Mouse (Mus musculus): ENCODE measurements around the gene Trank1. TPM values are rescaled to one million over a fixed set of nuclear protein-coding genes. Genes with fewer than 3 reads are reported as not detected.

The Trank1 gene
- polyA plus RNA-seq, 1 experiment from 2014 or later, result 0.79 TPM

DNA sequence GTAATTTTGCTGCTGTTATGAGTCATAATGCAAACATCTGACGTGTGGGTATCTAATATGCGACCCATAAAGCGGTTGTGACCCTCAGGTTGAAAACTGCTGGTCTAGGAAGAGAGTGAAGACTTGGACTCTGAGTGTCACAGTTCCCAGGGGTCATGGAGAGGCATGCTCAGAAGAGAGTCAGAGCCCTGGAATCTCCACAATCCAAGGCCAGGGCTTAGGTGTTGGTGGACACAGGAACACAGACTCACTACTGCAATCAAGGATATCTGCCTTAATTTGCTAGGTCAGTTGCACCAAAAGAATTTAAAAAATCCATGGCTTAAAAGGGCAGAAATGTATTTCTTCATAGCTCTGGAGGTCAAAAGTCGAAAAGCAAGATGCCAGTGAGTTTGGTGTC, 18.3 kb upstream of the Trank1 start:
- ATAC-seq (ENCODE audit: low read depth), result no peak
- 85% methylated on average over 4 of the region's 4 CpGs for WGBS
- Histone ChIP-seq H3K4me3 (ENCODE audit: low read depth, low read length) (no peak overlapping the region), H3K4me1 (ENCODE audit: control insufficient read depth, insufficient read depth, low read length) (no peaks in the 10 kb centered on the region; the same call in 1 of the 2 replicates), H3K9me3 (ENCODE audit: control insufficient read depth, low read length) (no peaks in the 10 kb centered on the region), H3K36me3 (ENCODE audit: control insufficient read depth, insufficient read depth, low read length) (no peaks in the 10 kb centered on the region), H3K27ac (replicated peaks; ENCODE audit: low read depth, low read length) (no peak overlapping the region), H3K27me3 (replicated peaks; ENCODE audit: control insufficient read depth, insufficient read depth, low read length) (no peaks in the 10 kb centered on the region), H3K4me2 (ENCODE audit: low read depth, low read length) (no peak overlapping the region), H3K9ac (ENCODE audit: low read depth, low read length) (no peak overlapping the region)
- DNase-seq (ENCODE audit: low spot score), result no peak

DNA sequence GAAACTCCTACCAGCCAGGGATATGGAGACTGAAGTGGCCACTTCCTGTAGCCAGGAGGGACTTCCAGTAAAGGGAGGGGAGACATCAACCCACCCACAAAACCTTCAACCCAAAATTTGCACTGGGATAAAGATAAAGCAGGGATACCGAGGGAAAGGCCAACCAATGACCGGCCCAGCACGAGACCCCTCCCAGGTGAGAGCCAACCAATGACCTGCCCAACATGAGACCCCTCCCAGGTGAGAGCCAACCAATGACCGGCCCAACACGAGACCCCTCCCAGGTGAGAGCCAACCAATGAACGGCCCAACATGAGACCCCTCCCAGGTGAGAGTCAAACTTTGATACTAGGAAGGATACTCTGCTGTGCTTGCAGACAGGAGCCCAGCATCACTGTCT, 16.6 kb upstream of the Trank1 start:
- H3K9me3 ChIP-seq (ENCODE audit: control insufficient read depth, low read length), result no peaks in the 10 kb centered on the region
- ATAC-seq (ENCODE audit: low read depth), result no peak
- no peaks in the 10 kb centered on the region for H3K4me1 ChIP-seq (ENCODE audit: control insufficient read depth, insufficient read depth, low read length)
- DNase-seq (ENCODE audit: low spot score), result no peak
- 93% methylated on average over 6 of the region's 6 CpGs for WGBS
- H3K4me2 ChIP-seq (ENCODE audit: low read depth, low read length), result no peak overlapping the region
- H3K36me3 ChIP-seq (ENCODE audit: control insufficient read depth, insufficient read depth, low read length), result no peaks in the 10 kb centered on the region
- no peak overlapping the region for H3K27ac ChIP-seq (replicated peaks; ENCODE audit: low read depth, low read length)
- H3K4me3 ChIP-seq (ENCODE audit: low read depth, low read length), result no peak overlapping the region
- no peak overlapping the region for H3K9ac ChIP-seq (ENCODE audit: low read depth, low read length)
- no peaks in the 10 kb centered on the region for H3K27me3 ChIP-seq (replicated peaks; ENCODE audit: control insufficient read depth, insufficient read depth, low read length)

DNA sequence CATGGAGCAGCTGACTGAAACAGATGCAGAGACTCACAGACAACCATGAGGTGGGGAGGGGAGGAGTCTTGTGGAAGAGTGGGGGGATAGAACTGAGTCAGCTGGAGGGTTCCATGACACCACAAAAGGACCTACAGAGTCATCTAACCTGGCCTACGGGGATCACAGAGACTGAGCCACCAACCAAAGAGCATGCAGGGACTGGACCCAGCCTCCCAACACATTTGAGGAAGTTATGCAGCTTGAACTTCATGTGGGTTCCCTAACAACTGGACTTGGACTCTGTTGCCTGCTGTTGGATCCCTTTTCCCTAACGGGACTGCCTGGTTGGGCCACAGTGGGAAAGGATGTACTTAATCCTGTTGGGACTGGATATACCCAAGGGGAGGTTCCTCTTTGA, 16.2 kb upstream of the Trank1 start:
- Histone ChIP-seq H3K27me3 (replicated peaks; ENCODE audit: control insufficient read depth, insufficient read depth, low read length) (no peaks in the 10 kb centered on the region), H3K4me1 (ENCODE audit: control insufficient read depth, insufficient read depth, low read length) (no peaks in the 10 kb centered on the region), H3K9me3 (ENCODE audit: control insufficient read depth, low read length) (no peaks in the 10 kb centered on the region), H3K9ac (ENCODE audit: low read depth, low read length) (no peak overlapping the region), H3K27ac (replicated peaks; ENCODE audit: low read depth, low read length) (no peak overlapping the region), H3K4me2 (ENCODE audit: low read depth, low read length) (no peak overlapping the region), H3K4me3 (ENCODE audit: low read depth, low read length) (no peak overlapping the region), H3K36me3 (ENCODE audit: control insufficient read depth, insufficient read depth, low read length) (no peaks in the 10 kb centered on the region)
- DNase-seq (ENCODE audit: low spot score) (no peak), ATAC-seq (ENCODE audit: low read depth) (no peak)
- 71% methylated on average over 2 of the region's 2 CpGs for WGBS

DNA sequence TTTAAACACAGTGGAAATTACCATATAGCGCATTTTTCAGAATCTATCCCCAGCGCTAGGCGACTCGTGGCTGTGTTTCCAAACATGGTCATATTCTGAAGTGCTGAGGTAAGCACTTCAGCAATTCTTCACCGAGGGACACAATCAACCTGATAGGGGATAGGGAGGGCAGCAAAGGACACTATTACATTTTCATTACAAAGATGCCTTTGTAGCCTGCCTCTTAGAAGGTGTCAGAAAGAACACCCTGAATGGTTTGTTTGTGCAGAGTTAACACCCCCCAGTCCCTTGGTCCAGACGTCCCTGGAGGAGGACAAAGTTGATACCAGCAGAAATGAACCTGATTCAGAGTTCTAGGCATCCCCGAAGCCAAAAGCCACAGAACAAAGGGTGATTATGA, 15.1 kb upstream of the Trank1 start:
- Histone ChIP-seq H3K9ac (ENCODE audit: low read depth, low read length) (no peak overlapping the region), H3K27me3 (replicated peaks; ENCODE audit: control insufficient read depth, insufficient read depth, low read length) (no peaks in the 10 kb centered on the region), H3K9me3 (ENCODE audit: control insufficient read depth, low read length) (no peaks in the 10 kb centered on the region), H3K27ac (replicated peaks; ENCODE audit: low read depth, low read length) (no peak overlapping the region), H3K4me3 (ENCODE audit: low read depth, low read length) (no peak overlapping the region), H3K4me1 (ENCODE audit: control insufficient read depth, insufficient read depth, low read length) (no peaks in the 10 kb centered on the region), H3K4me2 (ENCODE audit: low read depth, low read length) (no peak overlapping the region), H3K36me3 (ENCODE audit: control insufficient read depth, insufficient read depth, low read length) (no peaks in the 10 kb centered on the region)
- no peak for DNase-seq (ENCODE audit: low spot score)
- 74% methylated on average over 7 of the region's 7 CpGs for WGBS
- no peak for ATAC-seq (ENCODE audit: low read depth)

DNA sequence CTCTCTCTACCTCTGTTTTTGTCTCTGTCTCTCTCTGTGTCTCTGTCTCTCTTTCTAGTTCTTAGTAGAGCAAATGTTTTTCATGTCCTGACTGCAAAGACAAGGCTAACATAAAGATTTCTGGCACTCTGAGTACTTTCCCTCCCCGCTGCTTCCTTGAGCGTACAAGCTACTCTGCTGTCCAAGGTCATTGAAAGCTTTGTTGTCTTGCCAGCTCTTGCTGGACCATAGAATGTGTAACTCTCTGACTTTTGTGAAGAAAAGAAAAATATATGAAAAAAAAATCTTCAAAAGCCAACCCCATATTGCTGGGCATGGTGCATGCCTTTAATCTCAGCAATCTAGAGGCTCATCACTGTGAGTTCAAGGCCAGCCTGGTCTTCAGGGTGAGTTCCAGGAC, 12.9 kb upstream of the Trank1 start:
- ATAC-seq (ENCODE audit: low read depth) (no peak), DNase-seq (ENCODE audit: low spot score) (peak; percentile 15)
- no peak overlapping the region for H3K4me3 ChIP-seq (ENCODE audit: low read depth, low read length)
- H3K4me1 ChIP-seq (ENCODE audit: control insufficient read depth, insufficient read depth, low read length), result no peaks in the 10 kb centered on the region
- no peaks in the 10 kb centered on the region for H3K36me3 ChIP-seq (ENCODE audit: control insufficient read depth, insufficient read depth, low read length)
- H3K27me3 ChIP-seq (replicated peaks; ENCODE audit: control insufficient read depth, insufficient read depth, low read length), result no peaks in the 10 kb centered on the region
- no peaks in the 10 kb centered on the region for H3K9me3 ChIP-seq (ENCODE audit: control insufficient read depth, low read length)
- 82% methylated on average over 2 of the region's 2 CpGs for WGBS
- no peak overlapping the region for H3K4me2 ChIP-seq (ENCODE audit: low read depth, low read length)
- H3K9ac ChIP-seq (ENCODE audit: low read depth, low read length), result no peak overlapping the region
- H3K27ac ChIP-seq (replicated peaks; ENCODE audit: low read depth, low read length), result no peak overlapping the region

DNA sequence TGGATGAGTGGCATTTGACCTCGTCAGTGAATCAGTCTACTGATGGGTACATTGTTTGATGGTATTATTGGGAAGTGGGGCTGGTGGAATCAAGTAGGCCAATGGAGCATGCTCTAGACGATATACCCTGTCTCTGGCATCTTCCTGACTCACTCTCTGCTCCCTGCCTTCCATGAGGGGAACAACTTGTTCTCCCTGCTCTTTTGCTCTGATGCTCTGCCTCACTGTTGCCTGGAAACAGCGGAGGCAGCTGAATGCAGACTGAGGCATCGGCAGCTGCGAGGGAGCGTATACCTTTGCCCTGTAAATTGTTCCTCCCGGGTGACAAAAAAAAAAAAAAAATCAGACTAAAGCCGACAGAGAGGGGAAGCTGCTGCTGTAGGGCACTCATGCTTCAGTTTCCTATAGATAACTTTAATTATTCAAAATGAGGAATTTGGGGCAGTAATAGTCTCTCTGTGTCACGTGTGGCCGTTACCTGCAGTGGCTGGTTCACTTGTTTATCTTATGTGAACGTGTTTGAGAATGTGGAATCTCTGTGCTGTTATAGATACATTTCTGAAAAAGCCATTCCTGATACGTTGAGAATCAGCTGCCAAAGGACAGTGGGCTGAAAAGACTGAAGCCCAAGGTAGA, 9.2 kb upstream of the Trank1 start:
- Histone ChIP-seq H3K9ac (ENCODE audit: low read depth, low read length) (no peak overlapping the region), H3K4me2 (ENCODE audit: low read depth, low read length) (no peak overlapping the region), H3K4me3 (ENCODE audit: low read depth, low read length) (no peak overlapping the region), H3K9me3 (ENCODE audit: control insufficient read depth, low read length) (no peaks in the 10 kb centered on the region), H3K36me3 (ENCODE audit: control insufficient read depth, insufficient read depth, low read length) (no peaks in the 10 kb centered on the region), H3K4me1 (ENCODE audit: control insufficient read depth, insufficient read depth, low read length) (no peaks in the 10 kb centered on the region), H3K27ac (replicated peaks; ENCODE audit: low read depth, low read length) (no peak overlapping the region), H3K27me3 (replicated peaks; ENCODE audit: control insufficient read depth, insufficient read depth, low read length) (no peaks in the 10 kb centered on the region)
- no peak for DNase-seq (ENCODE audit: low spot score)
- no peak for ATAC-seq (ENCODE audit: low read depth)
- 66% methylated on average over 12 of the region's 12 CpGs for WGBS

DNA sequence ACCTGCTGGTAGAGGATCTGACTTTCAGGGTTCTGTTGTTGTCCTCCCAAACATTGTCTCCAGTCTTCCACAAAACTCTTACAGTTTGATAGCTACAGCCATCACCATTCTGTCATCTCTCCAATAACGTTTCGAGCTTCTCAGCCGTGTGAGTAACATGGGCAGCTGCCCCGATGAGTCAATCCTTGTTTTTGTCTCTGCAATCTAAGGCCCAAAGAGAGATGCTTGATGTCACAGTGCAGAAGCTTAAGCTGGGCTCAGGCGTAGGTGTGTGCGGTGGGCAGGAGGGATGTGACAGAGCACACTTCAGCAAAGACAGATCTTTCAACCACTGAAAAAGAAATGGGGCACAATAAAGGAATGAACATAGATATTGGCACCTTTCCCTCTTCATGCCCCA, 7.5 kb upstream of the Trank1 start:
- H3K4me2 ChIP-seq (ENCODE audit: low read depth, low read length), result no peak overlapping the region
- H3K4me1 ChIP-seq (ENCODE audit: control insufficient read depth, insufficient read depth, low read length), result no peaks in the 10 kb centered on the region
- DNase-seq (ENCODE audit: low spot score), result no peak
- no peaks in the 10 kb centered on the region for H3K9me3 ChIP-seq (ENCODE audit: control insufficient read depth, low read length)
- H3K4me3 ChIP-seq (ENCODE audit: low read depth, low read length), result no peak overlapping the region
- H3K27ac ChIP-seq (replicated peaks; ENCODE audit: low read depth, low read length), result no peak overlapping the region
- H3K27me3 ChIP-seq (replicated peaks; ENCODE audit: control insufficient read depth, insufficient read depth, low read length), result no peaks in the 10 kb centered on the region
- 89% methylated on average over 6 of the region's 6 CpGs for WGBS
- H3K36me3 ChIP-seq (ENCODE audit: control insufficient read depth, insufficient read depth, low read length), result no peaks in the 10 kb centered on the region
- H3K9ac ChIP-seq (ENCODE audit: low read depth, low read length), result no peak overlapping the region
- ATAC-seq (ENCODE audit: low read depth), result no peak

DNA sequence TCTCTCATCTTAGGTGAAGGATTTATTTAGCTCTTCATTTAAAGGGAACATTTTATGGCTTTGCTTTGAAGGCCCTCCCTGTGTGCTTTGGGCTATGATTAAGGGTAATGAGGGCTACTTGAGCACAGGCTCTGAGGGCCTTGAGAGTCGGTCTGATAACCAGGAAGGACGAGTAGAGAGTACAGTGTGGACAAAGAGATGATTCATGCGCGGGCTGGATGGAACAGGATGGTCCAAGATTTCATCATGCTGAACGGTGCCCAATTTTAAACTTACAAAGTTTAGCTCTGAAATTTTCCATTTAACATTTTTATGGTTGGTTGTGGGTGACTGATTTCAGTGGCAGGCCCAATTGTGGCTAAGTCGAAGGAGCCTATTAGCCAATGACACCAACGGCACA, 5.4 kb upstream of the Trank1 start:
- H3K36me3 ChIP-seq (ENCODE audit: control insufficient read depth, insufficient read depth, low read length), result no peaks in the 10 kb centered on the region
- no peak overlapping the region for H3K4me2 ChIP-seq (ENCODE audit: low read depth, low read length)
- peaks cover 14% of the 10 kb centered on the region for H3K9me3 ChIP-seq (ENCODE audit: control insufficient read depth, low read length)
- WGBS, result 79% methylated on average over 7 of the region's 7 CpGs
- peaks cover 15% of the 10 kb centered on the region for H3K27me3 ChIP-seq (replicated peaks; ENCODE audit: control insufficient read depth, insufficient read depth, low read length)
- H3K27ac ChIP-seq (replicated peaks; ENCODE audit: low read depth, low read length), result no peak overlapping the region
- ATAC-seq (ENCODE audit: low read depth), result no peak
- H3K4me1 ChIP-seq (ENCODE audit: control insufficient read depth, insufficient read depth, low read length), result no peaks in the 10 kb centered on the region
- no peak overlapping the region for H3K9ac ChIP-seq (ENCODE audit: low read depth, low read length)
- no peak overlapping the region for H3K4me3 ChIP-seq (ENCODE audit: low read depth, low read length)
- DNase-seq (ENCODE audit: low spot score), result no peak

DNA sequence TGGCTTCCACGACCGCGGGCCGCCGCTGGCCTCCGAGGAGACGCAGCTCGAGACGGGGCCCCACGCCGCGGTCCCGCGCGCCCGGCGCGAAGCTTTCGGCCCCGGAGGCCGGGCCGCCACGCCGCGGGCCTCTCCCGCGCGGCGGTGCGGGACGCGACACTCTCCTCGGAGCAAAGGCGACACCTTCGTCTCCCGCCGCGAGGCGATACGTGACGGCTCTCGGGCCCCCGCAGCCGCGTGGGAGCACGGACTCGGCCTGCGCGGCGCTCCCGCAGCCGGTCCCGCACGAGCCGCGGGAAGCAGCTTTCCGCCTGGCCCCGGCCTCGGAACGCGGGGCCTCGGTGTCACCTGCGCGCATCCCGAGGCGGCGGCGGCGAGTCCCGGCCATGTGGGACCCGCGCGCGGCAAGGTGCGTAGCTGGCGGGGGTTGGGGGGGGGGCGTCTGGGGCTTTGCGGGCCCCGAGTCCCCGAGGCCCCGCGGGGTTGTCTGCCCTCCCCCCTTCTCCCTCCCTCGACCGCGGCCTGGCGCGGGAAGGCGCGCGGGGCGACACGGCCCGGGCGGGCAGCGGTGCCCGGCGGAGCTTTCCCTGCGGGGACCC, 403 bp downstream of the Trank1 start:
- no peak for DNase-seq (ENCODE audit: low spot score)

More for the DNA sequence above, 403 bp downstream of the Trank1 start:
- WGBS, result 1% methylated on average over 18 of the region's 98 CpGs
- H3K9ac ChIP-seq (ENCODE audit: low read depth, low read length), result peak overlapping the region; percentile 58
- no peak; the same call in 1 of the 2 replicates for ATAC-seq (ENCODE audit: low read depth)
- H3K36me3 ChIP-seq (ENCODE audit: control insufficient read depth, insufficient read depth, low read length), result no peaks in the 10 kb centered on the region
- H3K4me2 ChIP-seq (ENCODE audit: low read depth, low read length), result peak overlapping the region; percentile 91
- no peak overlapping the region for H3K27ac ChIP-seq (replicated peaks; ENCODE audit: low read depth, low read length)
- peak overlapping the region; percentile 53 for H3K4me3 ChIP-seq (ENCODE audit: low read depth, low read length)
- H3K4me1 ChIP-seq (ENCODE audit: control insufficient read depth, insufficient read depth, low read length), result peaks cover 8% of the 10 kb centered on the region; the same call in 1 of the 2 replicates
- H3K9me3 ChIP-seq (ENCODE audit: control insufficient read depth, low read length), result peaks cover 14% of the 10 kb centered on the region
- peaks cover 53% of the 10 kb centered on the region for H3K27me3 ChIP-seq (replicated peaks; ENCODE audit: control insufficient read depth, insufficient read depth, low read length)
